In the genomic region with DNA sequence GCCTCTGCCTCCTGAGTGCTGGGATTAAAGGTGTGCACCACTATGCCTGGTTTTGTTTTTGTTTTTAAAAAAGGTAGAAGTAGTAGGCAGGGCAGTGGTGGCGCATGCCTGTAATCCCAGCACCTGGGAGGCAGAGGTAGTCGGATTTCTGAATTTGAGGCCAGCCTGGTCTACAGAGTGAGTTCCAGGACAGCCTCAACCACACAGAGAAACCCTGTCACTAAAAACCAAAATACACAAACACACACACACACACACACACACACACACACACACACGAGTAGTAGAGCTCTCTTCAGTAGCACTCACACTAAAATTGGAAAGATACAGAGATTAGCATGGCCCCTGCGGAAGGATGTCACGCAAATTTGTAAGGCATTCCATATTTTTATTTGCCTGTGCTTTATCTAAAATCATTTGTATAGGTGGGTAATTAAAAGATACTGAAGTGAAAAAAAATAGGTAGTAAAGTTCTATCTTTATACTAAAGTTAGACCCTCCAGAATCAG, we compare ENCODE assay signal across 9 mouse cellular contexts. TPM values are rescaled to one million over a fixed set of nuclear protein-coding genes. Genes with fewer than 3 reads are reported as not detected.
DNase-seq lines count a peak whose midpoint lies in the region; ATAC-seq and TF ChIP-seq lines count a peak whose summit lies in the region.
"Had no signal": no experiment of that assay in that cellular context is flagged by ENCODE, and none has a peak within 500 bp of the region (broad histone marks: within the 10 kb centered on the region; RNA-seq: fewer than 3 reads in every experiment).

No protein-coding gene starts in this region.

- no peak for ATAC-seq in kidney, embryonic 15.5 days (replicated peaks; ENCODE audit: low FRiP score)
- ATAC-seq in liver, embryonic 15.5 days (ENCODE audit: insufficient read depth), result no peak

- peak overlapping the region; percentile 88 for H3K4me2 ChIP-seq in kidney, embryonic 15.5 days
- H3K4me2 ChIP-seq in liver, embryonic 15.5 days, result peak overlapping the region; percentile 98

- H3K27ac ChIP-seq in kidney, embryonic 15.5 days, result peak overlapping the region; percentile 100
- H3K27ac ChIP-seq in MEL (ENCODE audit: control insufficient read depth, low read depth, low read length), result peak overlapping the region; percentile 98
- H3K27ac ChIP-seq in hindbrain, embryonic 10.5 days, result peak overlapping the region; percentile 97
- H3K27ac ChIP-seq in liver, embryonic 15.5 days (replicated peaks), result peak overlapping the region; percentile 91

- peaks cover 19% of the 10 kb centered on the region for H3K36me3 ChIP-seq in kidney, embryonic 15.5 days
- peaks cover 3 to 39% of the 10 kb centered on the region in 2 experiments for H3K36me3 ChIP-seq in MEL (ENCODE audit: control insufficient read depth in 1 of 2, insufficient read depth in 2 of 2, low read length in 2 of 2)
- H3K36me3 ChIP-seq in hindbrain, embryonic 10.5 days, result peaks cover 20% of the 10 kb centered on the region
- H3K36me3 ChIP-seq in liver, embryonic 15.5 days (replicated peaks), result peaks cover 21% of the 10 kb centered on the region

- no peak for TF ChIP-seq POLR2A in MEL (IDR thresholded peaks at IDR 0.05; ENCODE audit: control insufficient read depth in 1 of 2, insufficient read depth in 1 of 2, low read depth in 1 of 2, low read length in 2 of 2, poor library complexity in 1 of 2)

- intact Hi-C loops in left cerebral cortex, postnatal 14 days (cut with DNase I), result no loop called here

- WGBS in kidney, embryonic 15.5 days, result 71% methylated on average over 5 of the region's 5 CpGs
- 72% methylated on average over 5 of the region's 5 CpGs for WGBS in hindbrain, embryonic 10.5 days
- WGBS in liver, embryonic 15.5 days (ENCODE audit: insufficient replicate concordance), result 32% methylated on average over 5 of the region's 5 CpGs

- peak in 1 of 2 experiments; percentile 10; a peak in 1 of 4 replicates for TF ChIP-seq EP300 in MEL (IDR thresholded peaks at IDR 0.05; ENCODE audit: low read depth in 1 of 2, low read length in 2 of 2)

- peak overlapping the region; percentile 66 for H3K4me3 ChIP-seq in kidney, embryonic 15.5 days (replicated peaks)
- peak overlapping the region; percentile 30 to 50; a peak in 3 of 4 replicates for H3K4me3 ChIP-seq in MEL (ENCODE audit: control insufficient read depth in 1 of 2, insufficient read depth in 1 of 2, low read depth in 2 of 2, low read length in 2 of 2)
- H3K4me3 ChIP-seq in hindbrain, embryonic 10.5 days, result peak overlapping the region; percentile 76
- peak overlapping the region; percentile 72; the same call in 1 of the 2 replicates for H3K4me3 ChIP-seq in liver, embryonic 15.5 days (replicated peaks)

- H3K9ac ChIP-seq in kidney, embryonic 15.5 days, result 0 out of 2 replicates have a peak overlapping the region, but pooled peaks have one; percentile 83
- H3K9ac ChIP-seq in MEL (ENCODE audit: control insufficient read depth, low read depth, low read length, poor library complexity, severe bottlenecking), result peak overlapping the region; percentile 63
- 0 out of 2 replicates have a peak overlapping the region, but pooled peaks have one; percentile 12 for H3K9ac ChIP-seq in liver, embryonic 15.5 days

- DNase-seq in kidney, postnatal 14 days, result no peak
- DNase-seq in MEL (ENCODE audit: low read depth, low spot score), result peak; percentile 60
- no peak for DNase-seq in hindbrain, embryonic 10.5 days (ENCODE audit: low spot score)
- no peak for DNase-seq in right cerebral cortex, postnatal 36 days (ENCODE audit: low spot score in 2 of 2)
- no peak for DNase-seq in right cerebral cortex, postnatal 10 days (ENCODE audit: low spot score in 2 of 2)
- no peak for DNase-seq in left cerebral cortex, postnatal 14 days (ENCODE audit: low spot score in 2 of 2)

- peaks cover 74% of the 10 kb centered on the region for H3K4me1 ChIP-seq in kidney, embryonic 15.5 days
- H3K4me1 ChIP-seq in MEL (ENCODE audit: control insufficient read depth in 1 of 2, insufficient read depth in 2 of 2, low read length in 2 of 2), result peaks cover 7 to 45% of the 10 kb centered on the region in 2 experiments
- peaks cover 81% of the 10 kb centered on the region for H3K4me1 ChIP-seq in hindbrain, embryonic 10.5 days (replicated peaks)
- peaks cover 92% of the 10 kb centered on the region for H3K4me1 ChIP-seq in liver, embryonic 15.5 days (replicated peaks)

- TF ChIP-seq CTCF in MEL (IDR thresholded peaks at IDR 0.05 in 2 of 3, conservative IDR thresholded peaks at IDR 0.05 in 1 of 3; ENCODE audit: control insufficient read depth in 1 of 3, insufficient read depth in 1 of 3, low read depth in 2 of 3, low read length in 3 of 3, poor library complexity in 1 of 3, severe bottlenecking in 1 of 3), result no peak

- peaks cover 35% of the 10 kb centered on the region for H3K79me2 ChIP-seq in MEL (ENCODE audit: control insufficient read depth, insufficient read depth, low read length, poor library complexity)

- no peaks in the 10 kb centered on the region for H3K9me3 ChIP-seq in kidney, embryonic 15.5 days (replicated peaks)
- no peaks in the 10 kb centered on the region for H3K9me3 ChIP-seq in MEL (replicated peaks; ENCODE audit: insufficient read depth, low read length)
- H3K9me3 ChIP-seq in hindbrain, embryonic 10.5 days, result 0 out of 2 replicates have a peak, but pooled peaks cover under 1% of the 10 kb centered on the region
- H3K9me3 ChIP-seq in liver, embryonic 15.5 days (replicated peaks), result no peaks in the 10 kb centered on the region

- no peak for TF ChIP-seq RAD21 in MEL (IDR thresholded peaks at IDR 0.05; ENCODE audit: low read depth, low read length)

- H3K27me3 ChIP-seq in kidney, embryonic 15.5 days, result no peaks in the 10 kb centered on the region
- no peaks in the 10 kb centered on the region for H3K27me3 ChIP-seq in MEL (ENCODE audit: control insufficient read depth in 1 of 2, insufficient read depth in 2 of 2, low read length in 2 of 2)
- no peaks in the 10 kb centered on the region for H3K27me3 ChIP-seq in hindbrain, embryonic 10.5 days (ENCODE audit: insufficient read depth, poor library complexity, severe bottlenecking)
- no peaks in the 10 kb centered on the region for H3K27me3 ChIP-seq in liver, embryonic 15.5 days

TF ChIP-seq in MEL, 35 proteins besides CTCF, POLR2A, EP300 and RAD21 (continues in another document):
- TF ChIP-seq ZNF384 (IDR thresholded peaks at IDR 0.05; ENCODE audit: low read depth, low read length) (peak; percentile 40; the same call in 1 of the 2 replicates), MXI1 (IDR thresholded peaks at IDR 0.05; ENCODE audit: low read depth, low read length) (peak; percentile 44), ETS1 (IDR thresholded peaks at IDR 0.05; ENCODE audit: low read depth, low read length) (0 out of 2 replicates have a peak, but pooled peaks have one; percentile 30), UBTF (IDR thresholded peaks at IDR 0.05; ENCODE audit: borderline replicate concordance, insufficient read depth, low read depth, low read length) (no peak), POLR2AphosphoS5 (IDR thresholded peaks at IDR 0.05; ENCODE audit: borderline replicate concordance, low read depth, low read length) (no peak), MAFK (IDR thresholded peaks at IDR 0.05; ENCODE audit: borderline replicate concordance, low read depth, low read length) (no peak), HCFC1 (IDR thresholded peaks at IDR 0.05; ENCODE audit: low read depth, low read length) (0 out of 2 replicates have a peak, but pooled peaks have one; percentile 5)

RNA-seq across cellular contexts. Expression of gene Clic1, which starts 0.8 kb away (rescaled TPM):
- 300 and 320 TPM in 2 replicates for polyA plus RNA-seq in kidney, embryonic 15.5 days (2015; fragmentation: Nextera tagmentation; extraction: Ambion mirVana)
- total RNA-seq in MEL (2012; rRNA removed), result 285 and 333 TPM in 2 replicates
- polyA plus RNA-seq in MEL (2012; ENCODE audit: insufficient read depth in 1 of 2, insufficient read length in 2 of 2, low read depth in 1 of 2, low replicate concordance in 2 of 2, missing spikeins in 1 of 2), result 100 to 1,000 TPM; 309 to 335 TPM
- 232 and 239 TPM in 2 replicates for polyA plus RNA-seq in hindbrain, embryonic 10.5 days (2016; fragmentation: Nextera tagmentation; extraction: Ambion mirVana)
- 120 and 122 TPM in 2 replicates for polyA plus RNA-seq in liver, embryonic 15.5 days (2015; fragmentation: Nextera tagmentation; extraction: Ambion mirVana)
- 10 to 100 TPM; 10.1 to 13.8 TPM for total RNA-seq in left cerebral cortex, postnatal 14 days (2021)

RNA-seq across cellular contexts. Expression of gene Msh5, which starts 2.4 kb away (rescaled TPM):
- 5.2 and 5.4 TPM in 2 replicates for polyA plus RNA-seq in kidney, embryonic 15.5 days (2015; fragmentation: Nextera tagmentation; extraction: Ambion mirVana)
- total RNA-seq in MEL (2012; rRNA removed), result 17.9 and 26.3 TPM in 2 replicates
- 10 to 100 TPM in 1 of 2 experiments, not detected in 1; 29.0 TPM for polyA plus RNA-seq in MEL (2012; ENCODE audit: insufficient read depth in 1 of 2, insufficient read length in 2 of 2, low read depth in 1 of 2, low replicate concordance in 2 of 2, missing spikeins in 1 of 2)
- 3.9 and 6.4 TPM in 2 replicates for polyA plus RNA-seq in hindbrain, embryonic 10.5 days (2016; fragmentation: Nextera tagmentation; extraction: Ambion mirVana)
- 3.4 and 4.3 TPM in 2 replicates for polyA plus RNA-seq in liver, embryonic 15.5 days (2015; fragmentation: Nextera tagmentation; extraction: Ambion mirVana)
- under 1 TPM; 0.59 to 0.75 TPM for total RNA-seq in left cerebral cortex, postnatal 14 days (2021)

RNA-seq across cellular contexts. Expression of gene Ddah2, which starts 9.8 kb away (rescaled TPM):
- 324 and 356 TPM in 2 replicates for polyA plus RNA-seq in kidney, embryonic 15.5 days (2015; fragmentation: Nextera tagmentation; extraction: Ambion mirVana)
- total RNA-seq in MEL (2012; rRNA removed), result 9.9 and 11.1 TPM in 2 replicates
- 1 to 10 TPM in 1 of 2 experiments, not detected in 1; 8.6 TPM for polyA plus RNA-seq in MEL (2012; ENCODE audit: insufficient read depth in 1 of 2, insufficient read length in 2 of 2, low read depth in 1 of 2, low replicate concordance in 2 of 2, missing spikeins in 1 of 2)
- 536 and 664 TPM in 2 replicates for polyA plus RNA-seq in hindbrain, embryonic 10.5 days (2016; fragmentation: Nextera tagmentation; extraction: Ambion mirVana)
- polyA plus RNA-seq in liver, embryonic 15.5 days (2015; fragmentation: Nextera tagmentation; extraction: Ambion mirVana), result 18.6 and 22.8 TPM in 2 replicates
- total RNA-seq in left cerebral cortex, postnatal 14 days (2021), result 10 to 100 TPM; 16.9 to 19.4 TPM

RNA-seq across cellular contexts. Expression of gene Ly6g6c, which starts 16.2 kb away (rescaled TPM):
- 1.6 TPM in 1 of 2 replicates, not detected in the other for polyA plus RNA-seq in kidney, embryonic 15.5 days (2015; fragmentation: Nextera tagmentation; extraction: Ambion mirVana)
- total RNA-seq in MEL (2012; rRNA removed), result not detected in 2 replicates
- polyA plus RNA-seq in MEL (2012; ENCODE audit: insufficient read depth in 1 of 2, insufficient read length in 2 of 2, low read depth in 1 of 2, low replicate concordance in 2 of 2, missing spikeins in 1 of 2), result under 1 TPM in 1 of 2 experiments, not detected in 1; 0.24 TPM
- 0.20 and 0.27 TPM in 2 replicates for polyA plus RNA-seq in hindbrain, embryonic 10.5 days (2016; fragmentation: Nextera tagmentation; extraction: Ambion mirVana)
- 0.21 and 0.40 TPM in 2 replicates for polyA plus RNA-seq in liver, embryonic 15.5 days (2015; fragmentation: Nextera tagmentation; extraction: Ambion mirVana)
- not detected for total RNA-seq in left cerebral cortex, postnatal 14 days (2021)
- total RNA-seq: common myeloid progenitor, adult 5-6 weeks had no signal

RNA-seq across cellular contexts. Expression of gene Mpig6b, which starts 17.0 kb away (rescaled TPM):
- polyA plus RNA-seq in kidney, embryonic 15.5 days (2015; fragmentation: Nextera tagmentation; extraction: Ambion mirVana), result 0.41 and 0.52 TPM in 2 replicates
- total RNA-seq in MEL (2012; rRNA removed), result not detected in 2 replicates
- polyA plus RNA-seq in MEL (2012; ENCODE audit: insufficient read depth in 1 of 2, insufficient read length in 2 of 2, low read depth in 1 of 2, low replicate concordance in 2 of 2, missing spikeins in 1 of 2), result not detected
- 0.76 and 1.1 TPM in 2 replicates for polyA plus RNA-seq in hindbrain, embryonic 10.5 days (2016; fragmentation: Nextera tagmentation; extraction: Ambion mirVana)
- polyA plus RNA-seq in liver, embryonic 15.5 days (2015; fragmentation: Nextera tagmentation; extraction: Ambion mirVana), result 3.2 and 4.4 TPM in 2 replicates
- total RNA-seq in left cerebral cortex, postnatal 14 days (2021), result not detected
- total RNA-seq: common myeloid progenitor, adult 5-6 weeks had no signal

Comparison
In these comparisons a context has a peak if more than half of its experiments do, and no peak if none do; other contexts are left out.
1. H3K9ac ChIP-seq: peak in every context shown above with its lines; median percentile 83 in kidney, embryonic 15.5 days; 63 in MEL; 12 in liver, embryonic 15.5 days.
2. RNA of gene Ddah2, which starts 9.8 kb away (polyA plus RNA-seq): 536 to 664 TPM in hindbrain, embryonic 10.5 days and 324 to 356 TPM in kidney, embryonic 15.5 days; 18.6 to 22.8 TPM in liver, embryonic 15.5 days and 8.6 TPM in MEL; every median in the first group is over 10 times any median in the second.
3. Peak in every context shown above with its lines, with median percentiles within 50 percentile points of each other: H3K27ac ChIP-seq and H3K4me3 ChIP-seq.